Mouse (Mus musculus) testis, adult 2 months (tissue): Measurements from ENCODE around the gene Dnajb8.

ENCODE experiments used
- CTCF ChIP-seq: fragments of 200-500 bp; IDR thresholded peaks from 2 replicates; pipeline ENCODE4 v1.5.1; 2012; ENCODE audit warnings: low read depth, mild to moderate bottlenecking, inconsistent platforms, low read length, moderate library complexity; ENCODE audit not compliant: control insufficient read depth, insufficient read depth, insufficient replicate concordance
- POLR2A ChIP-seq: fragments of 200-500 bp; IDR thresholded peaks from 2 replicates; pipeline ENCODE4 v1.6.1; 2012; ENCODE audit warnings: low read depth, mild to moderate bottlenecking, inconsistent platforms, low read length, moderate library complexity; ENCODE audit not compliant: control insufficient read depth

DNA sequence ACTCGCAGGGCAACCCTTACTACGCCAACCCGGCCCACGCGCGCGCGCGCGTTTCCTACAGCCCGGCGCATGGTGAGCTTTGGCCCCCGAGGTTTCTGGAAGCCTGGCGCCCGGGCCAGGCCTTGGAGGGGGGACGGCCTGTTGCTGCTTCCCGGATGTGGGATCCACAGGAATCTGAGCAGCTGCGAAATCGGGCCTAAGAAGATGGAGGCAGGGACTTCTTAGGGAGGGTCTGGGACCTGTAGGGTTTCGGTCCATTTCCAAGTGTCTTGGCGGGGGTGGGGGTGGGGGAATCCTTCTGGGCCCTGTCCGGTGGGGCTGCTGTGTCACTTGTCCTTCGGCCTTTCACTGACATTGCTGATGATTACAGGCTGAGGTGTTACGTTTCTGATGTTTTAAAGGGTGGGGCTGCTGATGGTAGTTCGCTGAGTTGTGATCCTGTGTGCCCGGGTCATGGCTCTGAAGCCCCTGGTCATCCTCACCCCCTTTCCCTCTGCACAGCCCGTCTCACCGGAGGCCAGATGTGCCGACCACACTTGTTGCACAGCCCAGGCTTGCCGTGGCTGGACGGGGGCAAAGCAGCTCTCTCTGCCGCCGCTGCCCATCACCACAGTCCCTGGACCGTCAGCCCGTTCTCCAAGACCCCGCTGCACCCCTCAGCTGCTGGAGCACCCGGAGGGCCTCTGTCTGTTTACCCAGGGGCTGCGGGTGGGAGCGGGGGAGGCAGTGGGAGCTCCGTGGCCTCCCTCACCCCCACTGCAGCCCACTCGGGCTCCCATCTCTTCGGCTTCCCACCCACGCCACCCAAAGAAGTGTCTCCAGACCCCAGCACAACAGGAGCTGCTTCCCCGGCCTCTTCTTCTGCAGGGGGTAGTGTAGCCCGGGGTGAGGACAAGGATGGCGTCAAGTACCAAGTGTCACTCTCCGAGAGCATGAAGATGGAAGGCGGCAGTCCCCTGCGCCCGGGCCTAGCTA, 22.1 kb upstream of the Dnajb8 start:
- no peak for TF ChIP-seq CTCF
- no peak for TF ChIP-seq POLR2A
